Mouse (Mus musculus): ENCODE measurements at regions not wholly inside any gene's neighbourhood (a gene's known extent, or its start where the extent isn't known, plus 50 kb on each side); places are given as distances from the start of the nearest gene placed in this dataset.

GRCm38 (mm10) chr9:100404426-100404825 is 82.2 kb downstream of the Il20rb start:
- no peak for DNase-seq (ENCODE audit: low spot score in 2 of 2)

DNA sequence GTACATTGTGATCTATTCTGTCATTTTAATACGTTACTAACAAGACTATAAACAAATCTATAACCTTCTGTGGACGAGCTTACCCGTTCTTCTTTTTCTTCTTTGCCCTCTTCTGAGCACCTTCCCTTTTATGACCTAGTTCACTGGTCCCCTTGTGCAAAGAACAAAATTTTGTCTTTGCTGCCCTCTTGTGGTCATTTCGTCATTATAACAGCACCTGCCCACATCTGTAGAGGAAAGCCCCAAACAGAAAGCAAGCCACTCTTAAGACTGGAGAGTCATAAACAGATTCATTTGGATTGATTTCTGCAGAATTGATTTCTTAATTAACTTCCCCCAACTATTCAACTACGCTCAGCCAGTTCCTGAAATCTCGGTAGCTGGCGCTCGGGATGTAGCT is 86.2 kb downstream of the Il20rb start:
- DNase-seq (ENCODE audit: low spot score in 2 of 2) = peak; percentile 8 to 34

DNA sequence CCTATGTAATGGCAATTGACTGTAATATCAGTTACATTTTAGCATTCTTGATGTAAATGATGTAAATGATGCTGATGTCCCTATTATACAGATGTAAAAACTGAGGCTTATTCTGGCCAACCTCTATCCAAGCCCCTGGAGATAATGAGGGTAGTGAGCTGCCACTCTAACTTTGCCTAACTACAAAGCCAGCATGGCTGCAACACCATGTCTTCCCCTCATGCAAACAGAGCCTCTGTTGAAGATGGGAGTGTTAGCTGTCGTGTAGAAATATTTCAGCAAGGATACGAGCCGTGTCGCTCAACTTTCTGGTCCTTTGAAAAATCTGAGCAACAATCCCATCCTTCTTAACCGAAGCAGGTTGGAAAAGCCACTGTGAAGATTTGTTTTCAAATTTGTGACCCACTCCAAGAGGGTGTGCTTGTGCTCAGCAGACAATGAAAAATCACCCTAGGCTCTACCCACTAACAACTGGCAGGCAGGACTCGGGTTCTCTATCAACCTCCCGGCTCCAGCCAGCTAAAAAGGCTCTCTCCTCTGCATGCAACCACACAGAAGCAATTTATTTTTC is 90.2 kb downstream of the Il20rb start:
- DNase-seq (ENCODE audit: low spot score in 2 of 2) = no peak

DNA sequence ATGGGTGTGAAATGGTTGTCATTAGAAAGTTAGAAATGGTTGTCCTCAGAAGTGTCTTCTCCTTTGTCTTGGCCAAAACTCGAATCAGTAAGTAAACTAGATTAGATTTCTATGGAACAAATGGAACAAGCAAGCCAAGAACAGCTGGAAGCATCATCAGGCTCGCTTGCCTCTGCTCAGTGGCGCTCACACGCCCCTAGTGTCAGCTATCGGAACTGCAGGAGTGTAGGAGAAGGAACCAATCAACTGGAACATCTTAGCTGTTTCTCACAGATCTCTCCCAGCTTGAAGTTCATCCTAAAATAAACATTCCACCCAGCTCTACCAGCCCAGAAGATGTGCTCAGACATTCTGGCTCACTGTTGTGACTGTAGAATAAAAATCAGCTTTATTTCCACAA is 90.9 kb downstream of the Il20rb start:
- DNase-seq (ENCODE audit: low spot score in 2 of 2) = peak; percentile 11 to 54

DNA sequence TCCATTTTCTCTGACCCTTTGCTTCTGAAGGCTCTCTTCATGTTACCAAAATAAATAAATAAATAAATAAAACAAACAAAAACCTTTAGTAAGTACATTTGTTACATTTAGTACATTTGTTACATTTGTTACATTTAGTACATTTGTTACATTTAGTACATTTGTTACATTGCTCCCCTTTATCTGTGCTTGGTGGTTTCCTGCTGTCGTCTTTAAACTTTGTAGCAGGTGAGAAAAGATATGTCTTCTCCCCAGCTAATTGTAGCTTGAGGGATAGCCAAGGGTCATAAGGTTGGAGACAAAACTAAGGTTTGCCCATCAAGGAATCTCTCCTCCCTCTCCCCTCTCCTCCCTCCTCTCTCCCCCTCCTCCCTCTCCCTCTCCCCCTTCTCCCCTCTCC is 92.0 kb downstream of the Il20rb start:
- DNase-seq (ENCODE audit: low spot score in 2 of 2) = no peak

DNA sequence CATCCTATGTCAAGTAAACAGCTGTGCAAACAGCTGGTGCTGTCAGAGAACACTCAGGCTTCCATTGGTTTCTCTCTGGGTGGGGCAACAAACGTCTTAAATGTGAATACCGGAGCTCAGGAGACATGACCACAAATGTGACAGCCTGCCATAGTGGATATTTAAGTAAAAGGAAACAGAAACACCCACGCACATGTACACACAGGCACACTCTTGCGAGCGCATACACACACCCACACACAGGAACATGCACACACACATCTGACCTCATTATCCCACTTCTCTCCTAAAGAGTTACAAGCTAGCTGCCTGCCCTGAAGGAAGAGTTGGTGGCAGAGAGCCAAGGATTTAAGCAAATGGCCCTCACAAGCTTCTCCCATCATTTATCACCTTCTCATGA is 92.4 kb downstream of the Il20rb start:
- DNase-seq (ENCODE audit: low spot score in 2 of 2) = no peak

DNA sequence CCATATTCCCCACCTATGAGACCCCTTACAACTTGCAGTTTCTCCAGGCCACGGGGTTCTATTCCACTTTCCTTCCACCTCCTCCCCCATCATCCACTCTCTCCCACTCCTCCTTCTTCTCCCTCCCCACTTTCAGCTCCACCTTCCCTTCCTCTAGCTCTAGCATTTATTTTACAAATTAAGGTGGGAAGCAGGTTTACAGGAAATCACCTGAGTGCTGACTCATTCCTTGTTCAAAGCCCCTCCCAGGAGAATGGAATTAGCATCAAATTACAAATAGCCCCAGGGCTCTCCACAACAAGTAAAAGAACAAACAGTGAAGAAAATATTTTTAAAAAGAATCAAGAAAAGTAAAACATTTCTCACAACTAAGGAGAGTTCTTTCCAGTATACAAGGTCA is 94.3 kb downstream of the Il20rb start:
- DNase-seq (ENCODE audit: low spot score in 2 of 2) = no peak

GRCm38 (mm10) chr9:100391566-100392213 is 94.9 kb downstream of the Il20rb start:
- DNase-seq (ENCODE audit: low spot score in 2 of 2) = no peak

GRCm38 (mm10) chr9:100388393-100388792 is 98.2 kb downstream of the Il20rb start:
- DNase-seq (ENCODE audit: low spot score in 2 of 2) = no peak

GRCm38 (mm10) chr9:100387171-100387685 is 99.4 kb downstream of the Il20rb start:
- no peak for DNase-seq (ENCODE audit: low spot score in 2 of 2)

DNA sequence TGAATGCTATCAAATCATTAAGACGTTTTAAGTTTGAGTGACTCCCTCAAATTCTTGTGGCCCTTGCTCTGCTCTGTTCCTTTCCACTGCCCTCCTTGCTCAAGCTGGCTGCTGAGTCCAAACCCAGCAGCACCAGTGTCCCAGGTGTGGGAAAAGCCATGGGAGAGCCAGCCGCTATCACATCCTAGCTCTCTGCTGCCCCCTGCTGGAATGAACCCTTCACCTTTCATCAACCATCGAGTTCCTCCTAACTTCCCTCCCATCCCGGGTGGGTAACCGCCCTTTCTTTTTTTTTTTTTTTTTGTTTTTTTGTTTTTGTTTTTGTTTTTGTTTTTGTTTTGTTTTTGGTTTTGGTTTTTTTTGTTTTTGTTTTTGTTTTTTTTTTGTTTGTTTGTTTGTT is 104.1 kb downstream of the Il20rb start:
- DNase-seq (ENCODE audit: low spot score in 2 of 2) = peak in 1 of 2 experiments; percentile 22

- DNase-seq (ENCODE audit: low spot score in 2 of 2) = no peak
Measured at GRCm38 (mm10) chr9:100369921-100370320, 116.7 kb downstream of the Il20rb start.

DNA sequence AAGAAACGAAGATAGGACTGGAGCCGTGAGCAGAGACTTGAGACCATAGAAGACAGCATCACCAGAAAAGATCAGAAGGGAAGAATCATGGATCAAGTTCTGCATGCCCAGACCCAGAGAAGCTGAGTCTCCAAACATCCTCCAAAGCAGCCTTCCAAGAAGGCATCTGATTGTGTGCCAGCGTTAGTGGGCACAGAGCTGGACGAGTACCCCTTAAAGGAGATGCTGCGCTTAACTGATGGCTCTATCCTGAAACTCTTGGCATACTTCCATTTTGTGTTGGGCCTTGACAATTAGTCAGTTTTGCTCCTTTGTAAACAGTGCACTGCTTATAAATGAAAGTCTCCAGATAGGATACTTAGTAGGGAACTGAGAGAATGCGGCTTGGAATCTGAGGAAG is 119.8 kb downstream of the Il20rb start:
- DNase-seq (ENCODE audit: low spot score in 2 of 2) = no peak

- no peak for DNase-seq (ENCODE audit: low spot score in 2 of 2)
Measured at GRCm38 (mm10) chr9:100359934-100360716, 126.5 kb downstream of the Il20rb start.

DNA sequence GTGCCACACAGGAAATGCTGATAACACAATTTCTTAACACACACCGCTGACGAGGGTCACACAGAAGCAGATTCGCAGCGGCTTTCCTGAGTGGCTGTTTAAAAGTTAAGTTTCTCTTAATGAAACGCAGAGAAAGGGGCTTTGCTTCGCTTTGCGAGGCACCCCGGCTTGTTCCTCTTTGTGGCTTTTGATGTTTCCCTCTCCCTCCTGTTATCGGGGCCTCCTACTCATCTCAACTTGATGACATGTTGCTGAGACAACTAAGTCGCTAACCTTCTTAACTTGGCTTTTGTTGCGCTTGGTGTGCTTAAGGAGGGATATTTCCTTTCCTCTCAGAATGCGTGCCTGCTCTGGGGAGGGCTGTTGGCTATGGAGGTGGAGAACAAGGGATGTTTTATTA is 129.0 kb downstream of the Il20rb start:
- DNase-seq (ENCODE audit: low spot score in 2 of 2) = no peak

DNA sequence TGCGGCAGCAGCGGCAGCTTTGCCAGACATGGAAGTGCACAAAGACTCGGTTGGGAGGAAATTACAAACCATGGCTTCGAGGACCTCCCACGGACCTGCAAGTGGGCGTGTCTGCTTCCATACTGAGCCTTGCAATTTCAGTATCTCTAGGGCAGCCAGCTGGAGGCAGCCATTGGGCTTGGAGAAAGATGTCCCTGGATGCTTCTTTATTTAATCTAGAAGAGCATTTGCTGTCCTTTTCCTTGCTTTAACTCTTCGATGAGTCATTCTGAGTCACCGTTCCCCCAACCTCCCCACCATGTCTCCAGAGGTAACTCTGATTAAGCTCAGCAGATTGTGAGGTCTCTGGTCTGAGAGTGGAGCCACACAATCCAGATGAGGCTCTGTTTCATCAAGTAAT is 145.8 kb downstream of the Il20rb start:
- DNase-seq (ENCODE audit: low spot score in 2 of 2) = no peak

GRCm38 (mm10) chr9:100307765-100308164 is 178.8 kb downstream of the Il20rb start:
- DNase-seq (ENCODE audit: low spot score in 2 of 2) = no peak

- no peak for DNase-seq (ENCODE audit: low spot score in 2 of 2)
Measured at GRCm38 (mm10) chr9:100307364-100307763, 179.2 kb downstream of the Il20rb start.

- DNase-seq (ENCODE audit: low spot score in 2 of 2) = no peak
Measured at GRCm38 (mm10) chr9:100303762-100304161, 182.8 kb downstream of the Il20rb start.

GRCm38 (mm10) chr9:100301613-100302012 is 185.0 kb downstream of the Il20rb start:
- no peak for DNase-seq (ENCODE audit: low spot score in 2 of 2)

DNA sequence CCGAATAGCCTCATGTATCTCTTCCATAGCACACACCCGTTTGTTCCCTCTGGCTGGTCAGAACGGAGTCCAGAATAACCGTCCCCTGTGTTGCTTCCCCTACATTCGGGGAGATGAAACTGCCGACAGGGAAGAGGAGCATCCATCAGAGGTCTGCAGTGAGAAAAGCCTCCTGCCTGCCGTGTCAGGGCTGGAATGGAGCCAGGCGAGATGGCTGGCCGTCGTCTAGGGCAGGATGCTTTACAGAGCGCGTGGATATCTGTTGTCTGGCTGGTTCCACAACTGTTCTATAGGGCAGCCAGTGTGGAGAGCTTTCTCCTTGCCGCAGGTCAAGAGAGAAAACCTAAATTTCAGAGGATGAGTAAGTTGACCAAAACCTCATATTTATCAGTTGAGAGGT is 209.2 kb downstream of the Il20rb start:
- no peak for DNase-seq (ENCODE audit: low spot score in 2 of 2)

DNA sequence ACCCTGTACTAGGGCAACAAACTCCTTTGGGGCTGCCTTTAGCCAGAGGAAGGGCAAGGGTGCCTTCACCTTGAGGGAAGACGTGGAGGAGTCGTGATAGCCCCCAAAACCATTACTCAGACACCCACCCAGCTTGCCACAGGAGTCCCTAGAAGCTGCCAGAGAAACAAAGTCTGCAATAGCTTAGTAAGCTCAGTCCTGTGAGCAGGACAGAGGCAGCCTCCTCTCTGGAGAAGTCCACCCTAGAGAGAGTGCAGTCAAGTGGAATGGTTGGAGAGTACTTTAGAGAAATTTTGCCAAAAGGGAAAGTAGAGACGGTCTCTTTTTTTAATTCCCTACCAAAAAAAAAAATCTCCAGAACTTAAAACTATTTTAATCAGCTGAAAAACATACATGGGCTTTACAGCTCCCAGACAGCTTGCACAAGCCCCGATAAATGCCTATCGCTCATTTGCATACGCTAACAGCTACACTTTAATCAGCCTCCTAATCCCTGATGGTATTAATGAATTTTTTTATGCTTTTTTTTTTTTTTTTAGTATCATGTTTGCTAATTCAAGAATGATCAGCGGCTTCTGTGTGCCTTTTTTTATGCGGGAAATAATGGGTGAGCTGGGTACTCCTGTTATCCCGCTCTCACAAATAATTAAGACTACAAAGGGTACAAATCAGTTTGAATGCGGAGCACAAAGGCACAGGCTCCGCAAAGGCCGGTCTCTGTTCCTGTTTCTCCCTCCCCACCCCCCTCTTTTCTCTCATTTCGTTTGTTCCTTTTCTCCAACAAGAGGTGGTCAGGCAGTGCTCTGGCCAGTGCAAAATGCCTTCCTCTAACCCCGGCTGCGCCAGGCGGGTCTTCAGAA is 219.8 kb downstream of the Il20rb start:
- DNase-seq (ENCODE audit: low spot score in 2 of 2) = no peak
